17 mouse cellular contexts compared by ENCODE assay signal in genomic region chr17:87792623-87793315, GRCm38 (mm10). TPM values are rescaled to one million over a fixed set of nuclear protein-coding genes. Genes with fewer than 3 reads are reported as not detected.
A peak's percentile ranks its signal among the peaks of the same experiment; 100 is the strongest.
DNase-seq lines count a peak whose midpoint lies in the region; ATAC-seq and TF ChIP-seq lines count a peak whose summit lies in the region.
"Had no signal": no experiment of that assay in that cellular context is flagged by ENCODE, and none has a peak within 500 bp of the region (broad histone marks: within the 10 kb centered on the region; RNA-seq: fewer than 3 reads in every experiment).

No protein-coding gene starts in this region.

- H3K4me2 ChIP-seq in forebrain, embryonic 11.5 days (ENCODE audit: low read depth, low read length, severe bottlenecking): no peak overlapping the region
- no peak overlapping the region for H3K4me2 ChIP-seq in forebrain, embryonic 12.5 days
- H3K4me2 ChIP-seq in hindbrain, embryonic 12.5 days (replicated peaks): no peak overlapping the region
- H3K4me2 ChIP-seq: hindbrain, embryonic 15.5 days had no signal

- DNase-seq in forebrain, embryonic 11.5 days (ENCODE audit: low spot score): peak; percentile 26
- DNase-seq in layer of hippocampus, adult 2 months (ENCODE audit: low spot score in 2 of 2): no peak
- no peak for DNase-seq in layer of hippocampus, adult 9-11 months
- peak; percentile 10 to 39 for DNase-seq in urinary bladder, postnatal 4 days (ENCODE audit: low spot score in 2 of 2)
- no peak for DNase-seq in urinary bladder, adult 18-20 months (ENCODE audit: low spot score in 2 of 2)
- DNase-seq: gastrocnemius, postnatal 14 days; heart, postnatal 14 days; lung, postnatal 14 days; retina, postnatal 1 day; thymus, adult 2 months had no signal

- no peak overlapping the region for H3K4me3 ChIP-seq in forebrain, embryonic 11.5 days (ENCODE audit: low read depth, low read length)
- H3K4me3 ChIP-seq in forebrain, embryonic 12.5 days (replicated peaks): no peak overlapping the region
- peak overlapping the region; percentile 2; the same call in 1 of the 2 replicates for H3K4me3 ChIP-seq in layer of hippocampus, adult 2 months
- no peak overlapping the region for H3K4me3 ChIP-seq in hindbrain, embryonic 12.5 days
- H3K4me3 ChIP-seq: hindbrain, embryonic 15.5 days; megakaryocyte, embryonic 14.5 days had no signal

- no peaks in the 10 kb centered on the region for H3K9me3 ChIP-seq in forebrain, embryonic 11.5 days (ENCODE audit: control insufficient read depth, low read length)
- no peaks in the 10 kb centered on the region for H3K9me3 ChIP-seq in forebrain, embryonic 12.5 days
- no peaks in the 10 kb centered on the region for H3K9me3 ChIP-seq in hindbrain, embryonic 12.5 days (replicated peaks)
- H3K9me3 ChIP-seq: hindbrain, embryonic 15.5 days had no signal

- no peak overlapping the region for H3K27ac ChIP-seq in forebrain, embryonic 11.5 days (ENCODE audit: low read depth, low read length)
- H3K27ac ChIP-seq in forebrain, embryonic 12.5 days: no peak overlapping the region
- peak overlapping the region; percentile 48; the same call in 1 of the 2 replicates for H3K27ac ChIP-seq in layer of hippocampus, adult 2 months
- no peak overlapping the region for H3K27ac ChIP-seq in hindbrain, embryonic 12.5 days
- H3K27ac ChIP-seq: hindbrain, embryonic 15.5 days; kidney, postnatal 0 days had no signal

- 83% methylated on average over 12 of the region's 12 CpGs for WGBS in forebrain, embryonic 11.5 days
- 77% methylated on average over 12 of the region's 12 CpGs for WGBS in forebrain, embryonic 12.5 days
- WGBS in hindbrain, embryonic 12.5 days: 71% methylated on average over 12 of the region's 12 CpGs

- TF ChIP-seq CTCF in layer of hippocampus, adult 2 months (conservative IDR thresholded peaks at IDR 0.05): no peak

- peaks cover 26% of the 10 kb centered on the region for H3K27me3 ChIP-seq in forebrain, embryonic 11.5 days (ENCODE audit: control insufficient read depth, insufficient read depth, low read length)
- peaks cover 41% of the 10 kb centered on the region for H3K27me3 ChIP-seq in forebrain, embryonic 12.5 days
- peaks cover 44% of the 10 kb centered on the region for H3K27me3 ChIP-seq in hindbrain, embryonic 12.5 days

- H3K9ac ChIP-seq in forebrain, embryonic 11.5 days (ENCODE audit: low read length): no peak overlapping the region
- H3K9ac ChIP-seq in forebrain, embryonic 12.5 days: no peak overlapping the region
- H3K9ac ChIP-seq in hindbrain, embryonic 12.5 days: no peak overlapping the region
- H3K9ac ChIP-seq: hindbrain, embryonic 15.5 days had no signal

- peaks cover 5% of the 10 kb centered on the region; the same call in 1 of the 2 replicates for H3K4me1 ChIP-seq in forebrain, embryonic 11.5 days (replicated peaks; ENCODE audit: control insufficient read depth, insufficient read depth, low read length)
- H3K4me1 ChIP-seq in forebrain, embryonic 12.5 days: peaks cover 15% of the 10 kb centered on the region
- H3K4me1 ChIP-seq in hindbrain, embryonic 12.5 days: peaks cover 15% of the 10 kb centered on the region

- no peaks in the 10 kb centered on the region for H3K36me3 ChIP-seq in forebrain, embryonic 11.5 days (ENCODE audit: control insufficient read depth, insufficient read depth, low read length)
- H3K36me3 ChIP-seq in forebrain, embryonic 12.5 days (replicated peaks): no peaks in the 10 kb centered on the region
- H3K36me3 ChIP-seq in hindbrain, embryonic 12.5 days: no peaks in the 10 kb centered on the region
- H3K36me3 ChIP-seq: hindbrain, embryonic 15.5 days had no signal

- ATAC-seq in forebrain, embryonic 11.5 days (replicated peaks; ENCODE audit: low FRiP score): no peak
- ATAC-seq in forebrain, embryonic 12.5 days (ENCODE audit: low FRiP score): no peak
- ATAC-seq in hindbrain, embryonic 12.5 days (ENCODE audit: low FRiP score): no peak
- ATAC-seq: intestine, postnatal 0 days had no signal

RNA-seq across cellular contexts. Expression of gene Kcnk12, which starts 5.0 kb away (rescaled TPM):
- polyA plus RNA-seq in forebrain, embryonic 11.5 days (2014; fragmentation: Nextera tagmentation; extraction: Ambion mirVana): 0.13 TPM in 1 of 2 replicates, not detected in the other
- polyA plus RNA-seq in forebrain, embryonic 12.5 days (2016; fragmentation: Nextera tagmentation; extraction: Ambion mirVana): 0.09 and 0.26 TPM in 2 replicates
- 10 to 100 TPM; 22.8 to 23.2 TPM for total RNA-seq in layer of hippocampus, adult 2 months (2021)
- 0.26 and 0.58 TPM in 2 replicates for polyA plus RNA-seq in hindbrain, embryonic 12.5 days (2016; fragmentation: Nextera tagmentation; extraction: Ambion mirVana)
- total RNA-seq: gastrocnemius, postnatal 14 days; heart, postnatal 14 days; neutrophil, adult 5-6 weeks had no signal
- polyA plus RNA-seq: intestine, postnatal 0 days had no signal

Comparison
In these comparisons a context has a peak if more than half of its experiments do, and no peak if none do; other contexts are left out.
1. DNase-seq: peak in forebrain, embryonic 11.5 days (single experiment) and urinary bladder, postnatal 4 days (2 of 2); none in layer of hippocampus, adult 2 months (0 of 2), layer of hippocampus, adult 9-11 months (single experiment) and urinary bladder, adult 18-20 months (0 of 2).